Mouse (Mus musculus) CD4-positive, CD25-positive, alpha-beta regulatory T cell, adult 9 weeks (primary cell): ENCODE measurements around the gene Tex101. TPM values are rescaled to one million over a fixed set of nuclear protein-coding genes. Genes with fewer than 3 reads are reported as not detected.

Experiments
- polyA plus RNA-seq: library from polyadenylated mRNA; unstranded; fragments of 100-300 nt; shearing (Covaris generic); gene quantifications from one replicate; pipeline ENCODE4 v1.2.1, GENCODE M21; 2017

Tex101 gene
- not detected for polyA plus RNA-seq

DNA sequence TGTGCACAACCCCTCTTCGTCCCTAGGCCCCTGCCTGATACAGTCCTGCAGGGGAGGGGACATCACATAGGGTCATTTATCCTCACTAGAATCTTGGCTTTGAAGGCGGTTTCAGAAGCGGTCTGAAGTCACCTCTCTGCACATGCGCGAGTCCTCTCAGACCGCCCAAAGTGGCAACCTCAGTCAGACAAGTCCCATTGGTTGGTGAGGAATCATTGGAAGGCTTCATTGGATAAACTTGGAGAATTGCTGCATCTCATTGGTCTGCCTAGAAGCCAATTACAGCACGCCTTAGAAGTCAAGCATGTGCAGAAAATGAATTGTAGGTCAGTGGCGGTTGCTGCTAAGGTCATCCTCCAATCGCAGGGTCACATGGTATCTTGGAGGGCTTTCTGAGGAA, at the start of gene Tex101:
Tex101 (minus strand) TSS at position 101 of the 400 bp plus-strand sequence.

DNA sequence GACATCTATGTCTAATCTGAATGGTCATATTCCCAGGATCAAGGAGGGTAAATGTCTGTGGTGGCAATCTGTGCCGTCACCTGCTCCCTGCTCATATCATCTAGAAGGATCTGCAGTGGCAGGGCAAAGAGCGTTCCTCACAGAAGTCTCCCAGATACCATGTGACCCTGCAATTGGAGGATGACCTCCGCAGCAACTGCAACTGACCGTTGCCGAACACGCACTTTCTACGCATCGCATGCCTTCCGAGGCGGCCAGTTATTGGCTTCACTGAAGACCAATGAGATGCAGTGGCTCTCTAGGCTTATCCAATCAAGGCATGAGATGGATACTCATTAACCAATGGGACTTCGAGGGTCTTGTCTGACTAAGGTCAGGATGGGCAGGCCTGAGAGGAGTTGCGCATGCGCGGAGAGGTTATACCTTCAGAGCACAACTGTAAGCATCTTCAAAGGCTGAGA, 32.4 kb upstream of the Tex101 start, which contains the start of gene BC049730:
BC049730 (plus strand) TSS at position 411 of the 461 bp plus-strand sequence.

DNA sequence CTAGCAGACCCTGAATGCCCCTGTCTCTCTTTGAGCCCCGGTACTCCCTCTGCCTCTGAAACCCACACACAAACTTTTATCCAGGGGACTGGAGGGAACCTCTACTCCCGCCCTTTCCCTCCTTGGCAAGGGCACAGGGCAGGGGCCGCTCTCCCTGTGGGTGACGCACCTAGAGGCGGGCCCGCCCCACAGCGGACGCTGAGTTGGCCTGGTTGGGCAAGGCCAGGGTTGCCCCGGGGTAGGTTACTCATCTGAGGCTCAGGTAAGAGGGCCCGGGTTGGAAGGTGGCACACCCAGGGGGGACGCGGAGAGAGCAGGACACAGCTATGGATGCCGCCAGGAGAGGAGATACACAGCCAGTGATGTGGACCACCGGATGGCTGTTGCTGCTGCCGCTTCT, 40.2 kb downstream of the Tex101 start, which contains the start of gene Lypd3:
Lypd3 (plus strand) TSS at position 287 of the 400 bp plus-strand sequence.

Other genes with a start within 250 kb of the Tex101 start
- gene Irgc1, start 224.4 kb downstream of the Tex101 start, polyA plus RNA-seq, result 0.55 TPM
- gene Plaur, start 214.2 kb downstream of the Tex101 start, polyA plus RNA-seq, result 1.9 TPM
- gene Cadm4, start 194.7 kb downstream of the Tex101 start, polyA plus RNA-seq, result not detected
- gene Zfp428, start 169.7 kb downstream of the Tex101 start, polyA plus RNA-seq, result 0.63 TPM
- gene AC161166.1, start 164.2 kb downstream of the Tex101 start, polyA plus RNA-seq, result not detected
- 0.67 TPM for gene Irgq, start 146.0 kb downstream of the Tex101 start, polyA plus RNA-seq
- gene Pinlyp, start 130.6 kb downstream of the Tex101 start, polyA plus RNA-seq, result not detected
- gene Xrcc1, start 130.4 kb downstream of the Tex101 start, polyA plus RNA-seq, result 71.9 TPM
- gene Ethe1, start 89.1 kb downstream of the Tex101 start, polyA plus RNA-seq, result 13.7 TPM
- gene Zfp575, start 89.0 kb downstream of the Tex101 start, polyA plus RNA-seq, result not detected
- gene Phldb3, start 65.9 kb downstream of the Tex101 start, polyA plus RNA-seq, result 1.1 TPM
- not detected for gene Lypd3, start 40.1 kb downstream of the Tex101 start, polyA plus RNA-seq
- gene BC049730, start 32.6 kb upstream of the Tex101 start, polyA plus RNA-seq, result not detected
- not detected for gene Gm4763, start 50.2 kb upstream of the Tex101 start, polyA plus RNA-seq
- gene Cd177, start 83.6 kb upstream of the Tex101 start, polyA plus RNA-seq, result 0.62 TPM
- gene Ceacam10, start 100.5 kb upstream of the Tex101 start, polyA plus RNA-seq, result not detected
- 19.4 TPM for gene Gm9844, start 185.5 kb upstream of the Tex101 start, polyA plus RNA-seq
- not detected for gene Lypd4, start 193.3 kb upstream of the Tex101 start, polyA plus RNA-seq
- gene Dmrtc2, start 193.4 kb upstream of the Tex101 start, polyA plus RNA-seq, result not detected
- gene Rps19, start 207.7 kb upstream of the Tex101 start, polyA plus RNA-seq, result 6,689 TPM
- gene Cd79a, start 220.7 kb upstream of the Tex101 start, polyA plus RNA-seq, result 7.3 TPM
- 593 TPM for gene Arhgef1, start 226.2 kb upstream of the Tex101 start, polyA plus RNA-seq